Mouse (Mus musculus) bone marrow, adult 2 months (tissue): ENCODE measurements around the gene Rbm28.

Experiments
- CTCF ChIP-seq: fragments of 200-500 bp; IDR thresholded peaks from 2 replicates; pipeline ENCODE4 v1.5.1; 2011; ENCODE audit warnings: low read length, control low read depth; ENCODE audit not compliant: control insufficient read depth, insufficient read depth
- POLR2A ChIP-seq: fragments of 200-500 bp; IDR thresholded peaks from 2 replicates; pipeline ENCODE4 v1.6.1; 2011; ENCODE audit warnings: low read depth, mild to moderate bottlenecking, control low read depth, low read length, borderline replicate concordance; ENCODE audit not compliant: control insufficient read depth

GRCm38 (mm10) chr6:29210231-29210936 is 45.6 kb upstream of the Rbm28 start:
- TF ChIP-seq CTCF, result no peak
- TF ChIP-seq POLR2A, result no peak
